Mouse (Mus musculus) CH12.LX (cell line): ENCODE results near the gene Fam169b. TPM values are rescaled to one million over a fixed set of nuclear protein-coding genes. Genes with fewer than 3 reads are reported as not detected.

Experiments used
- DNase-seq: peaks from one replicate; pipeline ENCODE4 v3.0.0-alpha.2; 2013; ENCODE audit errors: extremely low read depth
- H3K27ac ChIP-seq: 2 replicates; pipeline ENCODE4 v1.5.1; 2012; ENCODE audit warnings: low read depth, mild to moderate bottlenecking, control low read depth, moderate library complexity; ENCODE audit not compliant: insufficient read depth
- H3K27me3 ChIP-seq: replicated peaks from 2 replicates; pipeline ENCODE3; 2012; ENCODE audit warnings: inconsistent platforms
- H3K36me3 ChIP-seq, 2 experiments: replicated peaks in 1 of 2; 2 replicates each; pipeline versions ENCODE3 to v1.6.1; 2012; ENCODE audit warnings: inconsistent platforms in 1 of 2, low read length in 1 of 2, mild to moderate bottlenecking in 1 of 2, mixed read lengths in 1 of 2, moderate library complexity in 1 of 2; ENCODE audit not compliant: control insufficient read depth in 1 of 2, insufficient read depth in 1 of 2
- H3K4me1 ChIP-seq, 2 experiments: 2 replicates each; pipeline ENCODE4 v1.6.1; 2012; ENCODE audit warnings: inconsistent platforms in 1 of 2, moderate library complexity in 1 of 2; ENCODE audit not compliant: insufficient read depth in 2 of 2, control insufficient read depth in 1 of 2
- H3K4me2 ChIP-seq: 2 replicates; pipeline ENCODE4 v1.6.1; 2012; ENCODE audit warnings: low read depth, mild to moderate bottlenecking, control low read depth; ENCODE audit not compliant: poor library complexity, insufficient read depth, severe bottlenecking
- H3K4me3 ChIP-seq, 3 experiments: fragments of 150-350 bp in 1 of 3; sonication (generic) in 1 of 3; replicated peaks in 1 of 3; 2 replicates each; pipeline versions ENCODE3 to v1.5.1; 2011 to 2012; ENCODE audit warnings: low read depth in 2 of 3, low read length in 2 of 3, mild to moderate bottlenecking in 2 of 3, moderate library complexity in 2 of 3, control low read depth in 1 of 3, improper control_type of control experiment in 1 of 3, inconsistent platforms in 1 of 3, mixed read lengths in 1 of 3; ENCODE audit not compliant: poor library complexity in 1 of 3
- H3K79me2 ChIP-seq: replicated peaks from 2 replicates; pipeline ENCODE4 v1.6.1; 2012; ENCODE audit warnings: mild to moderate bottlenecking, moderate library complexity; ENCODE audit not compliant: control insufficient read depth, poor library complexity, insufficient read depth, severe bottlenecking; ENCODE audit errors: extremely low read depth
- H3K9ac ChIP-seq: 2 replicates; pipeline ENCODE4 v1.6.1; 2012; ENCODE audit warnings: low read depth, mild to moderate bottlenecking, control low read depth, moderate library complexity; ENCODE audit not compliant: insufficient read depth
- H3K9me3 ChIP-seq: replicated peaks from 2 replicates; pipeline ENCODE3; 2012; ENCODE audit warnings: low read length, inconsistent platforms, mixed read lengths
- BHLHE40 ChIP-seq: IDR thresholded peaks from 2 replicates; pipeline ENCODE4 v1.6.1; 2011; ENCODE audit warnings: mild to moderate bottlenecking, low read depth, low read length, improper control_type of control experiment
- CHD2 ChIP-seq: IDR thresholded peaks from 2 replicates; pipeline ENCODE4 v1.6.1; 2011; ENCODE audit warnings: low read length, improper control_type of control experiment
- E2F4 ChIP-seq: IDR thresholded peaks from 2 replicates; pipeline ENCODE4 v1.6.1; 2011; ENCODE audit warnings: low read depth, low read length, improper control_type of control experiment; ENCODE audit not compliant: insufficient replicate concordance
- GABPA ChIP-seq: IDR thresholded peaks from 2 replicates; pipeline ENCODE4 v1.6.1; 2012; ENCODE audit warnings: low read depth, low read length, improper control_type of control experiment, inconsistent platforms; ENCODE audit not compliant: insufficient replicate concordance
- IRF4 ChIP-seq: IDR thresholded peaks from 2 replicates; pipeline ENCODE4 v1.6.1; 2014; ENCODE audit warnings: low read depth, mild to moderate bottlenecking, inconsistent platforms, low read length, improper control_type of control experiment
- JUN ChIP-seq: IDR thresholded peaks from 2 replicates; pipeline ENCODE4 v1.6.1; 2011; ENCODE audit warnings: low read depth, mild to moderate bottlenecking, low read length, improper control_type of control experiment, moderate library complexity; ENCODE audit not compliant: insufficient read depth
- MAX ChIP-seq: IDR thresholded peaks from 2 replicates; pipeline ENCODE4 v1.6.1; 2011; ENCODE audit warnings: low read length, improper control_type of control experiment
- MAZ ChIP-seq: IDR thresholded peaks from 2 replicates; pipeline ENCODE4 v1.6.1; 2012; ENCODE audit warnings: low read depth, mild to moderate bottlenecking, inconsistent platforms, low read length, improper control_type of control experiment, moderate library complexity
- MEF2A ChIP-seq: IDR thresholded peaks from 2 replicates; pipeline ENCODE4 v1.6.1; 2014; ENCODE audit warnings: low read depth, mild to moderate bottlenecking, inconsistent platforms, low read length, improper control_type of control experiment, borderline replicate concordance
- MYC ChIP-seq: IDR thresholded peaks from 2 replicates; pipeline ENCODE4 v1.6.1; 2011; ENCODE audit warnings: low read depth, mild to moderate bottlenecking, improper control_type of control experiment, low read length
- NELFE ChIP-seq: IDR thresholded peaks from 2 replicates; pipeline ENCODE4 v1.6.1; 2011; ENCODE audit warnings: low read depth, low read length, improper control_type of control experiment
- NRF1 ChIP-seq: IDR thresholded peaks from 2 replicates; pipeline ENCODE4 v1.6.1; 2014; ENCODE audit warnings: low read depth, mild to moderate bottlenecking, inconsistent platforms, low read length, improper control_type of control experiment, moderate library complexity
- PAX5 ChIP-seq: IDR thresholded peaks from 2 replicates; pipeline ENCODE4 v1.6.1; 2012; ENCODE audit warnings: low read length, inconsistent platforms, mixed read lengths
- RAD21 ChIP-seq: IDR thresholded peaks from 2 replicates; pipeline ENCODE4 v1.6.1; 2011; ENCODE audit warnings: low read depth, mild to moderate bottlenecking, low read length, improper control_type of control experiment, moderate library complexity
- SMC3 ChIP-seq: IDR thresholded peaks from 2 replicates; pipeline ENCODE4 v1.6.1; 2011; ENCODE audit warnings: low read depth, low read length, improper control_type of control experiment
- TBP ChIP-seq: conservative IDR thresholded peaks from 2 replicates; pipeline ENCODE4 v1.6.1; 2011; ENCODE audit warnings: low read depth, low read length, improper control_type of control experiment
- TCF12 ChIP-seq: IDR thresholded peaks from 2 replicates; pipeline ENCODE4 v1.6.1; 2014; ENCODE audit warnings: low read depth, mild to moderate bottlenecking, inconsistent platforms, low read length, improper control_type of control experiment
- UBTF ChIP-seq: IDR thresholded peaks from 2 replicates; pipeline ENCODE4 v1.6.1; 2012; ENCODE audit warnings: low read depth, mild to moderate bottlenecking, inconsistent platforms, low read length, improper control_type of control experiment, moderate library complexity
- USF2 ChIP-seq: conservative IDR thresholded peaks from 2 replicates; pipeline ENCODE4 v1.6.1; 2011; ENCODE audit warnings: low read depth, low read length, improper control_type of control experiment
- ZKSCAN1 ChIP-seq: IDR thresholded peaks from 2 replicates; pipeline ENCODE4 v1.6.1; 2012; ENCODE audit warnings: low read depth, inconsistent platforms, low read length, improper control_type of control experiment, borderline replicate concordance
- dilution Hi-C: fragments of 300-500 bp; cut with MboI; formaldehyde crosslinking; loops from 2 replicates; pipeline ENCODE4 v1.14.3; 2020; ENCODE audit warnings: low sequenced_read_pairs; ENCODE audit not compliant: extremely low pct_unique_long_range_greater_than_20kb, extremely low pct_ligation_motif_present
- in situ Hi-C: fragments of 300-500 bp; cut with MboI; formaldehyde crosslinking; loops from 3 replicates; pipeline ENCODE4 v1.14.3; 2019; ENCODE audit warnings: low sequenced_read_pairs, low pct_ligation_motif_present, low pct_unique_long_range_greater_than_20kb, mixed read lengths
- polyA plus RNA-seq: library from polyadenylated mRNA; unstranded; fragments of >175 nt; gene quantifications from 2 replicates; pipeline ENCODE4 v1.2.1, GENCODE M21; 2012; ENCODE audit warnings: low read depth; ENCODE audit not compliant: insufficient read length
- total RNA-seq, 2 experiments: library from RNA; depleted of rRNA; stranded (reverse); fragments of 300-350 nt in 1 of 2; fragments of >200 nt in 1 of 2; gene quantifications; 2 replicates each; pipeline ENCODE4 v1.2.3; 2012 to 2014

The Fam169b gene
- total and polyA plus RNA-seq, 3 experiments = 15.9 to 17.0 (median 16.2) TPM

GRCm38 (mm10) chr7:68365711-68366110, 92.1 kb downstream of the Fam169b start:
- H3K9me3 ChIP-seq = no peaks in the 10 kb centered on the region
- no peaks in the 10 kb centered on the region for H3K79me2 ChIP-seq
- no peak overlapping the region for H3K27ac ChIP-seq
- TF ChIP-seq NELFE (no peak), IRF4 (no peak), PAX5 (no peak), ZKSCAN1 (no peak), RAD21 (no peak), CHD2 (no peak), MAZ (no peak), NRF1 (no peak), MYC (no peak), JUN (no peak), GABPA (no peak), SMC3 (no peak), UBTF (no peak), USF2 (no peak), TBP (no peak), BHLHE40 (no peak), MAX (no peak)
- H3K4me3 ChIP-seq = no peak overlapping the region
- in situ Hi-C loops = no loop called here
- no peak for DNase-seq
- dilution Hi-C loops = no loop called here
- H3K36me3 ChIP-seq = peaks cover 43 to 74% of the 10 kb centered on the region in 2 experiments
- H3K4me2 ChIP-seq = no peak overlapping the region
- no peaks in the 10 kb centered on the region for H3K27me3 ChIP-seq
- H3K4me1 ChIP-seq = 0 out of 4 replicates have a peak, but pooled peaks cover 0 to 4% of the 10 kb centered on the region in 2 experiments
- H3K9ac ChIP-seq = no peak overlapping the region

DNA sequence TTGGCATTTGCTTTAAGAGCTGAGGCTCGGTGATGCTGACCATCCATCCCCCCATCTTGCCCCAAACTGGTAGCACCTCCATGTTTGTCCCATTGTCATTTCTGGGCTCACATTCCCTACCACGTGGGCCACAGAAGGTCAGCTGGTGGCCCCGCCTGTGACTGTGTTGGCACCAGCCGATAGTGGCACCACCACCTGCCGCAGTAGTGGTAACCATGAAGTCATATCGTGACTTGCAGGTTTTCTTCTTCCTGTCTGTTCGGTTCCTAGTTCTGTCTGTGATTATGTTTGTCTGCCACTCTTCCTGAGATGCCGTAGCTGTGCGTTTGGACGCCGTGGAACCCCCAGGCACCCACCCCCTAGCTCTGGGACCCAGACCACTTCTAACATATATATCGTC, 95.3 kb downstream of the Fam169b start:
- Histone ChIP-seq H3K4me3 (no peak overlapping the region), H3K4me1 (0 out of 4 replicates have a peak, but pooled peaks cover 0 to 4% of the 10 kb centered on the region in 2 experiments), H3K9me3 (no peaks in the 10 kb centered on the region), H3K27ac (no peak overlapping the region), H3K9ac (no peak overlapping the region), H3K36me3 (peaks cover 16 to 52% of the 10 kb centered on the region in 2 experiments), H3K79me2 (no peaks in the 10 kb centered on the region), H3K4me2 (no peak overlapping the region), H3K27me3 (no peaks in the 10 kb centered on the region)
- dilution Hi-C loops (no loop called here), in situ Hi-C loops (no loop called here)
- no peak for TF ChIP-seq MAZ
- no peak for TF ChIP-seq CHD2
- no peak for TF ChIP-seq RAD21
- TF ChIP-seq E2F4 = no peak
- no peak for TF ChIP-seq MYC
- TF ChIP-seq USF2 = no peak
- TF ChIP-seq MEF2A = no peak
- TF ChIP-seq ZKSCAN1 = no peak
- no peak for TF ChIP-seq GABPA
- TF ChIP-seq TCF12 = no peak
- DNase-seq = no peak
